Mouse (Mus musculus) hindbrain, embryonic 13.5 days (tissue): ENCODE measurements around the gene Gm4884. TPM values are rescaled to one million over a fixed set of nuclear protein-coding genes. Genes with fewer than 3 reads are reported as not detected.
"Not testable (repeated sequence)": the region's sequence is repeated elsewhere in the genome, so short reads cannot be mapped to it uniquely, and the experiment has no call there.

Experiments used
- ATAC-seq: fragments of 200-750 bp; cut with Nextera tagmentation; 2 replicates; pipeline ENCODE4 v1.8.0; 2017; ENCODE audit warnings: moderate TSS enrichment; ENCODE audit not compliant: low FRiP score
- H3K27ac ChIP-seq: fragments of 300-500 bp; sonication (generic); 2 replicates; pipeline ENCODE4 v1.5.1; 2015; ENCODE audit warnings: inconsistent platforms, mild to moderate bottlenecking, moderate library complexity
- H3K27me3 ChIP-seq: fragments of 300-500 bp; sonication (generic); 2 replicates; pipeline ENCODE4 v1.6.1; 2015; ENCODE audit warnings: mild to moderate bottlenecking, inconsistent platforms
- H3K36me3 ChIP-seq: fragments of 300-500 bp; sonication (generic); 2 replicates; pipeline ENCODE4 v1.6.1; 2015; ENCODE audit warnings: mild to moderate bottlenecking, inconsistent platforms
- H3K4me1 ChIP-seq: fragments of 300-500 bp; sonication (generic); replicated peaks from 2 replicates; pipeline ENCODE4 v1.6.1; 2015; ENCODE audit warnings: inconsistent platforms
- H3K4me2 ChIP-seq: fragments of 300-500 bp; sonication (generic); 2 replicates; pipeline ENCODE4 v1.6.1; 2015; ENCODE audit warnings: inconsistent platforms, mild to moderate bottlenecking, moderate library complexity
- H3K4me3 ChIP-seq: fragments of 300-500 bp; sonication (generic); 2 replicates; pipeline ENCODE4 v1.5.1; 2015; ENCODE audit warnings: mild to moderate bottlenecking, inconsistent platforms
- H3K9ac ChIP-seq: fragments of 300-500 bp; sonication (generic); 2 replicates; pipeline ENCODE4 v1.6.1; 2015; ENCODE audit warnings: mild to moderate bottlenecking, inconsistent platforms
- H3K9me3 ChIP-seq: fragments of 300-500 bp; sonication (generic); 2 replicates; pipeline ENCODE4 v1.6.1; 2016; ENCODE audit warnings: inconsistent platforms
- WGBS: fragments of 180-500 bp; shearing (Covaris S2); methylation state at CpG from one replicate; pipeline ENCODE4 v1.1.7; 2015; 5-methylcytosine and 5-hydroxymethylcytosine counted together
- polyA plus RNA-seq: library from polyadenylated mRNA; unstranded; fragments of >200 nt; fragmentation: Nextera tagmentation; extraction: Ambion mirVana; gene quantifications from 2 replicates; pipeline ENCODE4 v1.2.1, GENCODE M21; 2015

Gene Gm4884
- not detected in 2 replicates for polyA plus RNA-seq

- not testable (repeated sequence) for ATAC-seq, H3K9ac ChIP-seq, H3K27me3 ChIP-seq, H3K36me3 ChIP-seq, H3K4me1 ChIP-seq, H3K27ac ChIP-seq, H3K4me3 ChIP-seq, H3K4me2 ChIP-seq, H3K9me3 ChIP-seq
- 100% methylated on average over 1 of the region's 1 CpGs for WGBS
Measured at GRCm38 (mm10) chr7:41032419-41032818, at the start of gene Gm4884. Gm4884 (plus strand) TSS chr7:41032719.

GRCm38 (mm10) chr7:40987243-40987642, 45.3 kb upstream of the Gm4884 start, which contains the start of gene 4930433I11Rik:
4930433I11Rik (plus strand) TSS chr7:40987543.
- H3K4me3 ChIP-seq: no peak within 1 kb of the TSS
- no peak within 1 kb of the TSS for H3K4me2 ChIP-seq
- no peaks in the 10 kb centered on the region for H3K4me1 ChIP-seq
- H3K9me3 ChIP-seq: no peaks in the 10 kb centered on the region
- H3K27ac ChIP-seq: no peak within 1 kb of the TSS
- H3K9ac ChIP-seq: no peak within 1 kb of the TSS
- no peak for ATAC-seq
- no peaks in the 10 kb centered on the region for H3K36me3 ChIP-seq
- WGBS: 86% methylated on average over 1 of the region's 1 CpGs
- no peaks in the 10 kb centered on the region for H3K27me3 ChIP-seq

- H3K27ac ChIP-seq, H3K4me1 ChIP-seq, H3K4me2 ChIP-seq, ATAC-seq, H3K27me3 ChIP-seq, H3K4me3 ChIP-seq, H3K9ac ChIP-seq, H3K36me3 ChIP-seq, H3K9me3 ChIP-seq: not testable (repeated sequence)
- WGBS: 64% methylated on average over 3 of the region's 3 CpGs
Measured at GRCm38 (mm10) chr7:41044058-41044457, 11.5 kb downstream of the Gm4884 start.

Other genes starting within 250 kb of the Gm4884 start
- gene Vstm2b, start 134.4 kb upstream of the Gm4884 start, polyA plus RNA-seq: 18.2 and 21.4 TPM in 2 replicates
- gene 4930433I11Rik, start 45.2 kb upstream of the Gm4884 start, polyA plus RNA-seq: not detected in 2 replicates
- gene Gm5592, start 121.1 kb downstream of the Gm4884 start, polyA plus RNA-seq: not detected in 2 replicates